Mouse (Mus musculus) heart, postnatal 36 days (tissue): ENCODE measurements around the gene Zfp398. TPM values are rescaled to one million over a fixed set of nuclear protein-coding genes. Genes with fewer than 3 reads are reported as not detected.

ENCODE experiments used
- DNase-seq, 2 experiments: peaks; one replicate each; pipeline ENCODE4 v3.0.0; 2021 to 2022
- intact Hi-C: fragments of 180-260 bp; cut with DNase I; formaldehyde crosslinking; loops from one replicate; pipeline ENCODE4 v1.15.1; 2025
- total RNA-seq, 2 experiments: library from RNA; stranded (reverse); gene quantifications; 2 replicates each; pipeline ENCODE4 v1.2.3; 2021

Zfp398 gene
- total RNA-seq, 2 experiments from 2014 or later: 5.6 to 8.0 TPM

DNA sequence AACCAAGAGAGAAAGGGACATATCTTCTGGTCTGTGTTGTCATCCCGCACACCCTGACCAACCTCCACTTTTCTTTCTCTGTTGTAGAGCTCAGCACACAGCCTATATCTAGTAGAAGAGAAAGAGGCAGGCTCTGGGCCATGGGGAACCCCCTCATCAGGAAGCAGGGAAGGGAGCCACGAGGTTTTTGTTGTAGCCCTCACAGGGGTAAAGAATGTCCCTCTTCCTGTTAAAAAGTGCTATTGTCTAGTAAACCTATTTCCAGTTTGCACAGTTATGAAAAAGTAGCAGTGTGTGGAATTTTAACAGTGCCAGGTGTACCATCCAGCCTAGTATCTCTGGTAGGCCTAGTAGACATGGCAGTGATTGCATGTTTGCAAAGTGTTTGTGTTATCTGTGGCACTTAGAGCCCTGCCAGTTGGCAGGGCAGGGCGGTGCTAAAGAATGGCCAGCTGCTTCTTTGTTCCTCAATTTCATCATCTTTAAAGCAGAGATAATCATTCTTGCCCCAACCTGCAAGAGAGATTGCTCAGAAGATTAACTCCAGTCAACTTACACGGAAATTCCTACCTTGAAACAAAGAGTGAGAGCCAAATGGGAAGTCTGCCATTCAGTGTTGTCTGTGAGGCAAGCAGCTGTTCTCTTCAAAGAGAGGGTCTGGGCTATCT lies 43.7 kb downstream of the Zfp398 start:
- intact Hi-C loops: loop anchor here (2.0 to 5.0 kb wide), 2 partner anchors 168 to 208 kb away; partner anchors contain the start of genes Zfp746 and Zfp777
- DNase-seq: no peak

DNA sequence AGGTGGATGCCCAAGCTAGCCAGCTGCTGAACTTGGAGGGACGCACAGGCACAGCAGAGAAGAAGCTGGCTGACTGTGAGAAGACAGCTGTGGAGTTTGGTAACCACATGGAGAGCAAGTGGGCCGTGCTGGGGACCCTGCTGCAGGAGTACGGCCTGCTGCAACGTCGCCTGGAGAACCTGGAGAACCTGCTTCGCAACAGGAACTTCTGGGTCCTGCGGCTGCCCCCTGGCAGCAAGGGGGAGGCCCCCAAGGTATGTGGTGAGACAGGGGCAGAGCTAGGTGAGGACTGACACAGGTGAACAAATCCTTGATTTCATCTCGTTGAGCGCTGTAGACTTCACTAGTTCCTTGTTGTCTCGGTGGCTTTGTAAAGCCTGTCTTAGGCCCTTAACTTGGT lies 44.7 kb downstream of the Zfp398 start:
- intact Hi-C loops: no loop called here
- no peak for DNase-seq

DNA sequence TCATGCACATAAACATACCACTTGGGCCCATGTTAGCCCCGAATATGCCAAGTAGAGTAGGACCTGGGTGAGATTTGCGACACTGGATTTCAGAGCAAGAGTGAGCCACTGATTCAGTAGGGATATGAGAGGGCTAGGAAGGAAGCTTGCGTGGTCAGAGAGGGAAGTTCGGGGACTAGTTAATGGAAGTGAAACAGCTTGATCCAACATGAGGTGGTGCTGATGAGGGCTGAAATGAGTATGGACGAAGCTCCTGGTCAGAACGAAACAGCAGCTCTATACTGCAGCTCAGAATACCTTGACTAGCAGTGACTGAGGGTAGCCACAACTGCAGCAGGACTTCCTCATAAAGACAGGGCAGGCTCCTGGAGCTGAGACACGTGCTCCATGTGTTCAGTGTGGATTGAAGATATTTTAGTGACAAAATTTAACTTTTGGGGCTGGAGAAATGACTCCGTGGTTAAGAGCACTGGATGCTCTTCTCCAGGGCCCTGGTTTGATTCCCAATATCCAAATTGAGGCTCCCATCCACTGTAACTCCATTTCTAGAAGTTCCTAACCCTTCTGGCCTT lies 53.4 kb downstream of the Zfp398 start:
- DNase-seq: no peak
- intact Hi-C loops: no loop called here

DNA sequence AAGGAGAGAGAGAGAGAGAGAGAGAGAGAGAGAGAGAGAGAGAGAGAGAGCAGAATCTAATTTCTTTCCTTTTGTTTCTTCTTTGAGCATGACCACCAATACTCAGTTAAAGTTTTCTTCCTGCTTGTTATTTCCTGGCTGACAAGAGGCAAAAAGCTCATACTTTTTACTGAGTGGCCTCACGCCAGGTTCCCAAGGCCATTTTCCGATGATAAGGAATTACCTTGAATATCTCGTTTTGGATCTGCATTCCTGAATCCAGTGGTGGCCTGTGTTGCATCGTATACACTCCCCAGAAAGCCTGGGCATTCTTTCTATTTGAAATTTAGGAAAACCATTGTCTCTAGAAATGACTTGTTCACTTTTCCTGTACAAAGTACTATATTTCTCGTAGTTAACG lies 64.0 kb downstream of the Zfp398 start:
- DNase-seq: no peak
- intact Hi-C loops: no loop called here

DNA sequence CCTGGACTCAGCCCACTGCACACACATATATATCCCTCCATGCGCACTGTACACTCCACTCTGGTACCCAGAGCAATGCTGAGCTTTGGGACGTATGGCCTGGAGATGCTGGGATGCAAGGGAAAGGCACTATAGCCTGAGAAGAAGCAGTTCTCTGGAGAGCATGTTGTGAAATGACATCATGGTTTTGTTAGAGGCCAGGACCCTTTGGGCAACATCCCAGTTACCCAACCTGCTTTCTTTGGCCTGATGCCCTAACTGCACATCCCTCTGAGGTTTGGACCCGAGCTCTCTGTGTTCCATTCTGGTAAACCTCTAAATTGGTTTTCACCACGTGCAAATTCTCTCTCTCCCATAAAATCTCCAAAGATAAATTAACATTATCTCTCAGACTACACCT lies 68.1 kb downstream of the Zfp398 start:
- no peak for DNase-seq
- intact Hi-C loops: no loop called here

DNA sequence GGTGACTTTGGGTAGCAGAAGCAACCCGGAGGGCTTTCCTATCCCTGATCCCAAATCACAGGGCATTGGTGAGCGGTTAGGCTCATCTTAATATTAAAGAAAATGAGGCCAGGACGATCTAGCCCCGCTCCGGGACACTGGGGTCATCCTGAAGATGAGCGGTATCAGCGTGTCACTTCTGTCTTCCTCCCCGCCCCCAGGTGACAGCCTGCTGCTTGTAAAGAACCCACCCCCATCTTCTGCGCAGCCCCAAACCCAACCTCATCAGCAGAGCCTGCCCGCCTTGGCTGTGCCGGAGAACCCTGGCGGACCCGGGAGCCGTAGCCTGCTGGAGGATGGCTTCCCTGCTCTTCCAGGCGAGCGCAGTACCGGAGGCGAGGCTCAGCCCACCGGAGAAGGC lies 68.9 kb downstream of the Zfp398 start:
- no peak for DNase-seq
- intact Hi-C loops: no loop called here

DNA sequence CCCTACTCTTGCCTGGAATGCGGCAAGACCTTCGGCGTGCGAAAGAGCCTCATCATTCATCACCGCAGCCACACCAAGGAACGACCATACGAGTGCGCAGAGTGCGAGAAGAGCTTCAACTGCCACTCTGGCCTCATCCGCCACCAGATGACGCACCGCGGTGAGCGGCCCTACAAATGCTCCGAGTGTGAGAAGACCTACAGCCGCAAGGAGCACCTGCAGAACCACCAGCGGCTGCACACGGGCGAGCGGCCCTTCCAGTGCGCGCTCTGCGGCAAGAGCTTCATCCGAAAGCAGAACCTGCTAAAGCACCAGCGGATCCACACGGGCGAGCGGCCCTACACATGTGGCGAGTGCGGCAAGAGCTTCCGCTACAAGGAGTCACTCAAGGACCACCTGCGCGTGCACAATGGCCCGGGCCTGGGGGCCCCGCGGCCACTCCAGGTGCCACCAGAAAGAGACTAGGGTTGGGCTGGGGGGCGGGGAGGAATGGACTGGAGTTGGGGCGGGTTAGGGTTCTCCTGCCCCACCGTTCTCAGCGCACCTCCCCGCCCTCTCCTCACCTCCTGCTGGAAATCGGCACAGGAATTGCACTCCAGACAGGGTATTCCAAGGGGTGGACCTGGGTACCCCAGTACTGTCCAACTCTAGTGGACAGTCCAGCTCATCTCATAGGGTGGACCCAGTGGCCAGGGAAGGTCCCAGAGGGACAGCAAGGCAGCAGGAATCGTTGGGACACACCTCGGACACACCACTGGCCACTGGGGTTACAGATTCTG lies 69.6 kb downstream of the Zfp398 start:
- no peak for DNase-seq

DNA sequence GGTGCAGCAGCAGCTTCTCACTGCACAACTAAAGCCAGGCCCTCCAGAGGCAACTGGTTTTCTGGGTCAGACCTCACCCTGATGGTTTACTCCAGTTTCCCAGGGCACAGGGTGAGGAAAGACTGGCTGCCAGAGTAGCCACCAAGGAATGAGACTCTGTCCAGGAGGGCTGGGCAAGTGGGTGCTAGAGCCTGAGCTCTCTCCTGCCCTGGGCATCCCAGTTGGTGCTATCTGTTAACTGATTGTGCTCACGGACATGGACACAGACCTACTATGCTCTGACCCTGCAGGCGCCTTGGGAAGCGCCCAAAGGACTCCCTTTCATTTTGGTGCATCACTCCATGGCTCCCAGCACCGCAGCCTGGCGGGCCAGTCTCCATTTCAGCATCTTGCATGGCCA lies 70.9 kb downstream of the Zfp398 start:
- intact Hi-C loops: no loop called here

More for the DNA sequence above, 69.6 kb downstream of the Zfp398 start:
- intact Hi-C loops: no loop called here

DNA sequence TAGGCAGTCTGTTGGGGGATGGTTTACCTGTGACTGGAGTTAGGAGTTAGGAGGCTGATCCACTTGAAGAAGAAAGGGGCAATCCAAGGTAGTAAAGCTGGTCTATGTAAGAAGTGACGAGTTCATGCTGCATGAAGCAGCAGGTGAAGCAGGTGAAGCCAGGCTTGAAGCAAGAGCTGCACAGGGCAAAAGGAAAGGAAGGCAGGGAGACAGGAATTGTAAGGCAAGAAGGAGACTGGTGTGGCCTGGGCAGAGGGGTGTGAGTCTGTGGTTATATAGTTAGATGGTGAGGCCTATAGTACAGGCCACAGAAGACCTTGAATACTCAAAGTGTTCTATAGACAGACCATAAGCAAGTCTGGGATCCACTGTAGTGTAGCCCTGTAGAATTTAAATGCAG lies 73.5 kb downstream of the Zfp398 start:
- no peak for DNase-seq
- intact Hi-C loops: no loop called here

More for the DNA sequence above, 70.9 kb downstream of the Zfp398 start:
- no peak for DNase-seq

DNA sequence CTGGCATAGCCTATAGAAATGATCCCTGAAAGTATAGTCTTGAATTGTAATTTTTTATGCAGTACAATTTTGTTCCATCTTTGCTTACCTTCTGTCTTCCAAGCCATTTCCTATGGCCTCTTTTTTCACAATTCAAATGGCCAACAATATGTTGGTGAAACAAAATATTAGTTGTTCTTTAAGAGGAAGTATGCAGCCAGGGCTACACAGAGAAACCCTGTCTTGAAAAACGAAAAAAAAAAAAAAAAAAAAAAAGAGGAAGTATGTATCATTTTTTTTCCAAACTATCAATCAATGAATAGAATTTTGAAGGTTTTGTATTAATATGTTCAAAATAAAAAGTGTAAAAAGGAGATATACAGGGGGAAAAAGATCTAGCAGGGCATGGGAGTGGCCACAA lies 76.2 kb downstream of the Zfp398 start:
- intact Hi-C loops: no loop called here
- DNase-seq: no peak

DNA sequence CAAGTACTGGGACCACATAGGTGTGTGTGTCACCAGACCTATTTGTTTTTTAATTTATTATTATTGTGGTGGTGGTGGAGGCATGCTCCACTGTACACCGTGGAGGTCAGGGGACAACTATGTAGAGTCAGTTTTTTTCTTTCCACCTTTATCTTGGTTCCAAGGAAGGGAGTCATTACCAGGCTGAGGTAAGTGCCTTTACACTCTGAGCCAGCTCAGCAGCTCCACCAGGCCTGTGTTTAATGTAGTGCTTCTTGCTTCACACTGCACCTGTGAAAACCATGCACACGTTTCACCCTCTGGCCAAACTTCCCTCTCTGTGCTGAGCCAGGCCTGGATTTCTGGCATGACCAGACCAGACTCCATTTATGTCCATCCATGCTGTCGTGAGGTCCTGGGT lies 77.5 kb downstream of the Zfp398 start:
- intact Hi-C loops: no loop called here
- no peak for DNase-seq

DNA sequence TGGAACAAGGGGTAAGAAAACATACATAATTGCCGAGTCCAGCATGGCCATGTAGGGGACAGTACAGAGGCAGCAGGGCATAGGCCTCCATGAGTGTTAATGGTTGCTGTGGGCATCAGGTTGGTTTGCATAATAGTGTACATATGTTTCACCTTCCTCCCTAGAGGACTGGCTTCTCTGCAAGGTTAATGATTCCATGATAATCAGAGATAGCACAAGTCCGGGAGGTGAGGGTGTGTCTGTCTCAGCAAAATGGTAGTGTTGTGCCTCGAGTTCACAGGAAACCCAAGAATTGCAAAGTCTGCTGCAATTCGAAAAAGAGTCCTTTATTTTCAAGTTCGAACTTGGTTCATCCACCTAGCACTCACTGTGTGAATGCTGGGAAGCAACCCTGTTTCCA lies 81.6 kb downstream of the Zfp398 start:
- no peak for DNase-seq
- intact Hi-C loops: no loop called here

DNA sequence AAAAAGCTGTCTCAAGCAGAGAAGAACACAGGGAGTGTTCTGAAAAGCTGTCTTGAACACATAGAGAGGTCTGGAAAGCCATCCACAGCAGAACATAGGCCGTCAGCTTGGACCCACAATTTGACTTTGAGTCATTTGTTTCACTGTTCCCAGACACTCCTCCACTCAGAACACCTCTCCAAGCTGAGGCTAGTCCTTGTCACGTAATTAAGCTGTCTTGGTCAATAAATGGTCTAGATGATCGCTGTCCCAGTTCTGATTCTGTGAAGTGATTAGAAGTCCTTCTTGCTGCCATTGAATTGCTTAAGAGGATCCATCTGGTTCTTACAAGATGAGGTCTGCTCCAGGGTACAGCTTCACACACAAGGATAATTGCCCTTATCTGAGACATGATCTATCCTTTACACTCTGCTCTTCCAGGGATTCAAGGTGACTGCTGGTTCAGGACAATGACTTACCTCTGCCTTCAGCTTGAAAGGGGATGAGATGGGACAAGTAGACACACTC lies 83.4 kb downstream of the Zfp398 start:
- intact Hi-C loops: no loop called here

DNA sequence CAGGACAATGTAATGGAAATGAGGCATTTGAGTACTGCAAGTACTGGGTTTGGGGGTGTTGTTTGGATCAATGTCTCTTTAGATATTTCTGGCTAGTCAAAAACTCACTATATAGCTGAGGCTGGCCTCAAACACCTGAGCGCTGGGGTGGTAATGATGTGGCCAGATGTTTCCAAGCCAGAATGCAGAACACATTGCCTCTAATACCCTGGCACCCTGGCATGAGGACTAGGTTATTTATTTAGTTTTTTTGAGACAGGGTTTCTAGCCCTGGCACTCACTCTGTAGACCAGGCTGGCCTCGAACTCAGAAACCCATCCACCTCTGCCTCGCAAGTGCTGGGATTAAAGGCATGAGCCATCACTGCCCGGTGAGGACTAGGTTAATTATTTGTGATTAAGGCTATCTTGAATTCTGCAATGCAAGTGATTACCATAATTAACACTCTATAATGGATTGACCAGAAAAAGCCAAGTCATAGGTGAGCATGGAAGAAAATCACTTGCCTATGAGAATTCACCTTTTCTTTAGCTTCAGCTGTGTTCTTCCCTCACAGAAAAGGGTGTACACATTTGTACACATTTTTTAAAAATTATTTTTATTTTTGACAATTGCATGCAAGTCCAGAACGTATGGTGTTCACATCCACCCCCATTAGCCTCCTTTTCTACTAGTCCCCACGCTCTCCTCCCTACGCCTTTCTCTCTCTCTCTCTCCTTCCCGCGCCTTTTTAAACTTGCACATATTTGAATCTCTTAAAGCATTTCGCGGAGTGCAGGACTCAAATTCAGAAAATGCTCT lies 84.4 kb downstream of the Zfp398 start:
- DNase-seq: no peak
- intact Hi-C loops: loop anchor here (1.0 to 10.0 kb wide), 3 partner anchors 43 to 165 kb away; partner anchors contain the start of genes Zfp282, Zfp398 and Zfp746

More for the DNA sequence above, 83.4 kb downstream of the Zfp398 start:
- DNase-seq: no peak

DNA sequence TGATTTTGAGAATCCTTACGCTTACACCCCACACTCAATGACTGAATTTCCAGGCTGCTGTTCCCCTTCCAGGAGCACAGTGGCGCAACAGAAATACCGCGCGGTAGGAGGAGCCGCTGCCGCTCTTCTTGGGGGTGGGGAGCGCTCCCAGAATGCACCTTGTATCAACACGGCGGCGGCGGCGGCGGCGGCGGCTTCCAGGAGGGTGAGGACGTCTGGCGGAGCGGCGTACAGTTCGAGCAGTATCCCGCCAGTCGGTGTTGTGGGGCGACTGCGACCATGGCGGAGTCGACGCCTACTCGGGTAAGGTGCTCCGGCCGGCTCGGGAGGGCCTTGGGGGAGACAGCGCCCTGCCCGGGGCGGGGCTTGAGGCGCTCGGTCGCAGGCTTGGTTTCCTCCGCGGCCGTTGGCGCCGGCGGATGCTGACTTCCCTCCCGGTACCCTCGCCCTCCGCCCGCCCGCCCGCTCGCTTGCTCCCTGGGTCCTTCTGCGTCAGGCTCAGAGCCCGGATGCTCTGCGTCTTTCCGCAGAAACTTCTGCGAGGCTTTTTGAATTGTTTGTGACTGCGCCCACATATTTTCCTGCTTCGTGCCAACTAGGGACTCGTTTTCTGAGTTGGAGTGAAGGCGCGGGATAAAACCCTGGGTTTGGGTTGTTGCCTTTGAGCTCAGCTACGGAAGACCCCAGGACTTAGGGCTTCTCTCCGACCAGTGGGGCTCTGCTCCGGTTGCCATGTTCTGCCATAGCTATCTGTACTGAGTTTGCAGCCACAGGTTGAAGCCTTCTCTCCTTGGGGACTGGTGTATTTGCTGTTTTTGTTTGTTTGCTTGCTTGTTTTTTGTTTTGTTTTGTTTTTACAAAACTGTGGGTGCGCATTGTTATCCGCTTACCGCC lies 85.2 kb downstream of the Zfp398 start, which contains the start of gene Zfp212:
Gene Zfp212 (plus strand): TSS at position 30 of the 894 bp plus-strand sequence.
- intact Hi-C loops: loop anchor here (1.0 to 10.0 kb wide), 3 partner anchors 44 to 164 kb away; partner anchors contain the start of genes Zfp282, Zfp398 and Zfp746
- peak; percentile 85 to 91 for DNase-seq
